Mouse (Mus musculus) forebrain, embryonic 10.5 days (tissue): Measurements from ENCODE around the gene Hsd17b12. TPM values are rescaled to one million over a fixed set of nuclear protein-coding genes. Genes with fewer than 3 reads are reported as not detected.

Experiments used
- DNase-seq: peaks from one replicate; pipeline ENCODE4 v3.0.0-alpha.2; 2017; ENCODE audit warnings: low spot score; ENCODE audit errors: extremely low spot score
- H3K27ac ChIP-seq: fragments of 300-500 bp; sonication (generic); 2 replicates; pipeline ENCODE4 v1.5.1; 2016; ENCODE audit warnings: mild to moderate bottlenecking
- H3K27me3 ChIP-seq: fragments of 300-500 bp; sonication (generic); 2 replicates; pipeline ENCODE4 v1.6.1; 2016; ENCODE audit warnings: mild to moderate bottlenecking; ENCODE audit not compliant: poor library complexity, severe bottlenecking
- H3K36me3 ChIP-seq: fragments of 300-500 bp; sonication (generic); replicated peaks from 2 replicates; pipeline ENCODE4 v1.6.1; 2016; ENCODE audit warnings: mild to moderate bottlenecking, moderate library complexity
- H3K4me1 ChIP-seq: fragments of 300-500 bp; sonication (generic); 2 replicates; pipeline ENCODE4 v1.6.1; 2016
- H3K4me3 ChIP-seq: fragments of 300-500 bp; sonication (generic); 2 replicates; pipeline ENCODE4 v1.5.1; 2016; ENCODE audit warnings: mild to moderate bottlenecking, moderate library complexity
- H3K9me3 ChIP-seq: fragments of 300-500 bp; sonication (generic); 2 replicates; pipeline ENCODE4 v1.6.1; 2016; ENCODE audit warnings: mild to moderate bottlenecking, moderate library complexity
- WGBS: fragments of 180-500 bp; shearing (Covaris S2); methylation state at CpG from one replicate; pipeline ENCODE4 v1.1.7; 2016; 5-methylcytosine and 5-hydroxymethylcytosine counted together
- polyA plus RNA-seq: library from polyadenylated mRNA; unstranded; fragments of >200 nt; fragmentation: Nextera tagmentation; extraction: Ambion mirVana; gene quantifications from 2 replicates; pipeline ENCODE4 v1.2.1, GENCODE M21; 2016

Hsd17b12 gene
- polyA plus RNA-seq, 1 experiment from 2014 or later: 142 TPM

GRCm38 (mm10) chr2:94035428-94036331 is 122.1 kb downstream of the Hsd17b12 start:
- Histone ChIP-seq H3K27me3 (no peaks in the 10 kb centered on the region), H3K9me3 (no peaks in the 10 kb centered on the region), H3K36me3 (peaks cover 59% of the 10 kb centered on the region), H3K4me1 (no peaks in the 10 kb centered on the region), H3K4me3 (no peak overlapping the region), H3K27ac (no peak overlapping the region)
- peak; percentile 64 for DNase-seq
- WGBS: 72% methylated on average over 9 of the region's 9 CpGs

GRCm38 (mm10) chr2:94030602-94031001 is 127.2 kb downstream of the Hsd17b12 start:
- Histone ChIP-seq H3K36me3 (peaks cover 46% of the 10 kb centered on the region), H3K27ac (no peak overlapping the region), H3K27me3 (no peaks in the 10 kb centered on the region), H3K4me1 (no peaks in the 10 kb centered on the region), H3K9me3 (no peaks in the 10 kb centered on the region), H3K4me3 (no peak overlapping the region)
- DNase-seq: no peak

- DNase-seq: no peak
- no peaks in the 10 kb centered on the region for H3K36me3 ChIP-seq
- 54% methylated on average over 6 of the region's 6 CpGs for WGBS
- no peaks in the 10 kb centered on the region for H3K27me3 ChIP-seq
- H3K9me3 ChIP-seq: no peaks in the 10 kb centered on the region
- no peak overlapping the region for H3K4me3 ChIP-seq
- no peak overlapping the region for H3K27ac ChIP-seq
- H3K4me1 ChIP-seq: no peaks in the 10 kb centered on the region
Measured at GRCm38 (mm10) chr2:94024637-94025036, 133.1 kb downstream of the Hsd17b12 start.

GRCm38 (mm10) chr2:94010335-94011291 is 147.2 kb downstream of the Hsd17b12 start, which contains the start of gene Alkbh3:
TSS of gene Alkbh3 (minus strand) at chr2:94010807.
- Histone ChIP-seq H3K4me1 (peaks cover 15% of the 10 kb centered on the region), H3K27ac (peak within 1 kb of the TSS; percentile 90), H3K9me3 (no peaks in the 10 kb centered on the region), H3K27me3 (no peaks in the 10 kb centered on the region), H3K36me3 (peaks cover 28% of the 10 kb centered on the region), H3K4me3 (peak within 1 kb of the TSS; percentile 91)
- DNase-seq: peak; percentile 93
- 4% methylated on average over 47 of the region's 47 CpGs for WGBS

- peak; percentile 79 for DNase-seq
- Histone ChIP-seq H3K27me3 (no peaks in the 10 kb centered on the region), H3K4me3 (no peak overlapping the region), H3K27ac (no peak overlapping the region), H3K36me3 (peaks cover 94% of the 10 kb centered on the region), H3K4me1 (no peaks in the 10 kb centered on the region), H3K9me3 (no peaks in the 10 kb centered on the region)
- 14% methylated on average over 2 of the region's 2 CpGs for whole genome bisulfite sequencing
Measured at GRCm38 (mm10) chr2:94002331-94002730, 155.4 kb downstream of the Hsd17b12 start.

- no peak overlapping the region for H3K27ac ChIP-seq
- H3K9me3 ChIP-seq: no peaks in the 10 kb centered on the region
- WGBS: 90% methylated on average over 4 of the region's 4 CpGs
- no peak overlapping the region for H3K4me3 ChIP-seq
- no peak for DNase-seq
- peaks cover 92% of the 10 kb centered on the region for H3K36me3 ChIP-seq
- no peaks in the 10 kb centered on the region for H3K4me1 ChIP-seq
- no peaks in the 10 kb centered on the region for H3K27me3 ChIP-seq
Measured at GRCm38 (mm10) chr2:94001918-94002317, 155.8 kb downstream of the Hsd17b12 start.

- Histone ChIP-seq H3K27me3 (no peaks in the 10 kb centered on the region), H3K4me1 (no peaks in the 10 kb centered on the region), H3K36me3 (peaks cover 92% of the 10 kb centered on the region), H3K4me3 (no peak overlapping the region), H3K27ac (no peak overlapping the region), H3K9me3 (no peaks in the 10 kb centered on the region)
- DNase-seq: no peak
- 86% methylated on average over 6 of the region's 6 CpGs for WGBS
Measured at GRCm38 (mm10) chr2:94001411-94001810, 156.4 kb downstream of the Hsd17b12 start.

- Histone ChIP-seq H3K9me3 (no peaks in the 10 kb centered on the region), H3K27ac (no peak within 1 kb of the TSS), H3K4me3 (no peak within 1 kb of the TSS), H3K27me3 (no peaks in the 10 kb centered on the region), H3K4me1 (peaks cover 17% of the 10 kb centered on the region), H3K36me3 (peaks cover 93% of the 10 kb centered on the region)
- WGBS: 92% methylated on average over 6 of the region's 6 CpGs
- DNase-seq: no peak
Measured at GRCm38 (mm10) chr2:93996254-93996653, 161.5 kb downstream of the Hsd17b12 start, which contains the start of gene Gm27027. TSS of gene Gm27027 (minus strand) at chr2:93996354.

- H3K36me3 ChIP-seq: peaks cover 97% of the 10 kb centered on the region
- H3K27ac ChIP-seq: no peak overlapping the region
Measured at GRCm38 (mm10) chr2:93992810-93993209, 165.0 kb downstream of the Hsd17b12 start.

GRCm38 (mm10) chr2:93992259-93992658 is 165.5 kb downstream of the Hsd17b12 start:
- Histone ChIP-seq H3K27ac (no peak overlapping the region), H3K36me3 (peaks cover 98% of the 10 kb centered on the region), H3K27me3 (no peaks in the 10 kb centered on the region), H3K4me1 (peaks cover 17% of the 10 kb centered on the region), H3K4me3 (no peak overlapping the region), H3K9me3 (no peaks in the 10 kb centered on the region)
- 55% methylated on average over 5 of the region's 5 CpGs for WGBS
- DNase-seq: no peak

More at GRCm38 (mm10) chr2:93992810-93993209, 165.0 kb downstream of the Hsd17b12 start:
- Histone ChIP-seq H3K4me3 (no peak overlapping the region), H3K9me3 (no peaks in the 10 kb centered on the region), H3K4me1 (peaks cover 17% of the 10 kb centered on the region), H3K27me3 (no peaks in the 10 kb centered on the region)
- DNase-seq: no peak
- WGBS: 68% methylated on average over 3 of the region's 3 CpGs

- H3K36me3 ChIP-seq: peaks cover 98% of the 10 kb centered on the region
- no peak overlapping the region for H3K27ac ChIP-seq
- 85% methylated on average over 3 of the region's 3 CpGs for WGBS
- H3K9me3 ChIP-seq: no peaks in the 10 kb centered on the region
- H3K4me3 ChIP-seq: no peak overlapping the region
- H3K27me3 ChIP-seq: no peaks in the 10 kb centered on the region
- DNase-seq: no peak
- peaks cover 17% of the 10 kb centered on the region for H3K4me1 ChIP-seq
Measured at GRCm38 (mm10) chr2:93991336-93991735, 166.4 kb downstream of the Hsd17b12 start.

GRCm38 (mm10) chr2:93988440-93988839 is 169.3 kb downstream of the Hsd17b12 start:
- Histone ChIP-seq H3K36me3 (peaks cover 94% of the 10 kb centered on the region), H3K27me3 (no peaks in the 10 kb centered on the region), H3K27ac (no peak overlapping the region), H3K4me1 (peaks cover 17% of the 10 kb centered on the region), H3K9me3 (no peaks in the 10 kb centered on the region), H3K4me3 (no peak overlapping the region)
- DNase-seq: no peak
- 92% methylated on average over 2 of the region's 2 CpGs for WGBS
